Mouse (Mus musculus): ENCODE results near the gene Stxbp5. TPM values are rescaled to one million over a fixed set of nuclear protein-coding genes. Genes with fewer than 3 reads are reported as not detected.
A peak's percentile ranks its signal among the peaks of the same experiment; 100 is the strongest.

Gene Stxbp5
- polyA plus RNA-seq, 1 experiment from 2014 or later, result 7.9 TPM

- H3K36me3 ChIP-seq (replicated peaks), result peaks cover 14% of the 10 kb centered on the region
- no peak overlapping the region for H3K4me2 ChIP-seq
- H3K4me3 ChIP-seq (replicated peaks), result no peak overlapping the region
- H3K9ac ChIP-seq, result no peak overlapping the region
- no peaks in the 10 kb centered on the region for H3K27me3 ChIP-seq
- no peaks in the 10 kb centered on the region for H3K9me3 ChIP-seq
- H3K27ac ChIP-seq, result no peak overlapping the region
- H3K4me1 ChIP-seq, result no peaks in the 10 kb centered on the region
- ATAC-seq (ENCODE audit: low FRiP score), result no peak
These were observed 106.5 kb downstream of the Stxbp5 start for GRCm38 (mm10) chr10:9794429-9794828.

DNA sequence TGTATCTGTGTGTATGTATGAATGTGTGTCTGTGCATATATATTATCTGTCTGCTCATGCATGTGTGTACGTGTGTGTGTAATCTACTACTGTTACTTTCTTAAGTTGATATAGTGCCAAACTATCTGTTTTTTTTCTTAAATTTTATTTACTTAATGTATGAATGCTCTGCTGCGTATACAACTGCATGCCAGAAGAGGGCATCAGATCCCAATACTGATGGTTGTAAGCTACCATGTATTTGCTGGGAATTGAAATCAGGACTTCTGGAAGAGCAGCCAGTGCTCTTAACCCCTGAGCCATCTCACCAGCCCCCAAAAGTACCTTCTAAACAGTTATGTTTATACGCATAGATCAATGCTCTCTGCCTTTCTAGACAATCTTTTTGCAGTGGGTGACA, 109.9 kb downstream of the Stxbp5 start:
- H3K4me3 ChIP-seq (replicated peaks), result no peak overlapping the region
- 89% methylated on average over 3 of the region's 3 CpGs for WGBS
- ATAC-seq (ENCODE audit: low FRiP score), result no peak
- H3K27ac ChIP-seq, result no peak overlapping the region
- H3K4me2 ChIP-seq, result no peak overlapping the region
- 0 out of 2 replicates have a peak, but pooled peaks cover 8% of the 10 kb centered on the region for H3K36me3 ChIP-seq (replicated peaks)
- no peaks in the 10 kb centered on the region for H3K4me1 ChIP-seq
- no peaks in the 10 kb centered on the region for H3K27me3 ChIP-seq
- H3K9ac ChIP-seq, result no peak overlapping the region
- H3K9me3 ChIP-seq, result no peaks in the 10 kb centered on the region

GRCm38 (mm10) chr10:9786461-9786860, 114.4 kb downstream of the Stxbp5 start:
- H3K4me2 ChIP-seq, result no peak overlapping the region
- H3K27me3 ChIP-seq, result no peaks in the 10 kb centered on the region
- H3K9ac ChIP-seq, result no peak overlapping the region
- WGBS, result 91% methylated on average over 11 of the region's 11 CpGs
- no peak overlapping the region for H3K27ac ChIP-seq
- no peaks in the 10 kb centered on the region for H3K4me1 ChIP-seq
- ATAC-seq (ENCODE audit: low FRiP score), result no peak
- no peaks in the 10 kb centered on the region for H3K9me3 ChIP-seq
- H3K36me3 ChIP-seq (replicated peaks), result 0 out of 2 replicates have a peak, but pooled peaks cover 8% of the 10 kb centered on the region
- no peak overlapping the region for H3K4me3 ChIP-seq (replicated peaks)

DNA sequence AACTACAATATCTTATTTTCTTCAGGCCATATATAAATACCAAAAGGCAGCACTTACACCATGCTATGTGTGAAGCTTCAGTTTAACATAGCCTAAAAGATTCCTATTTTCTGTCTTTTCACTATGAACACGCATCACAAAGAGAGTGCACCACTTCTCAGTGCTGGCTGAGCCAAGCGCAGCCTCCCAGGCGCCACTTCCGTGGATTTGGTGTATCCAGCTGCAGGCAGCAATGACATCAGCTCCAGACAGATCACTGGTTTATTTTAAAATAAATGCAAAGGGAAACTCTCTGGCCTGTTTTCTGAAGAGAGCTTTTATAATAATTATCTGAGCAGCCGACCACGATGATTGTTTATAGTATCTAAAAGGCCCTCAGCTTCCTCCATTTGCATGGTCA, 115.2 kb downstream of the Stxbp5 start:
- Histone ChIP-seq H3K36me3 (replicated peaks) (0 out of 2 replicates have a peak, but pooled peaks cover 8% of the 10 kb centered on the region), H3K27me3 (no peaks in the 10 kb centered on the region), H3K27ac (no peak overlapping the region), H3K4me2 (no peak overlapping the region), H3K4me1 (no peaks in the 10 kb centered on the region), H3K9me3 (no peaks in the 10 kb centered on the region), H3K4me3 (replicated peaks) (no peak overlapping the region), H3K9ac (no peak overlapping the region)
- WGBS, result 79% methylated on average over 6 of the region's 6 CpGs
- no peak for ATAC-seq (ENCODE audit: low FRiP score)

- no peak overlapping the region for H3K4me3 ChIP-seq (replicated peaks)
- H3K4me1 ChIP-seq, result no peaks in the 10 kb centered on the region
- WGBS, result 68% methylated on average over 4 of the region's 4 CpGs
- no peaks in the 10 kb centered on the region for H3K36me3 ChIP-seq (replicated peaks)
- ATAC-seq (ENCODE audit: low FRiP score), result no peak
- no peaks in the 10 kb centered on the region for H3K27me3 ChIP-seq
- H3K9ac ChIP-seq, result no peak overlapping the region
- H3K9me3 ChIP-seq, result no peaks in the 10 kb centered on the region
- H3K27ac ChIP-seq, result no peak overlapping the region
- no peak overlapping the region for H3K4me2 ChIP-seq
These were observed 121.0 kb downstream of the Stxbp5 start for GRCm38 (mm10) chr10:9779864-9780263.

DNA sequence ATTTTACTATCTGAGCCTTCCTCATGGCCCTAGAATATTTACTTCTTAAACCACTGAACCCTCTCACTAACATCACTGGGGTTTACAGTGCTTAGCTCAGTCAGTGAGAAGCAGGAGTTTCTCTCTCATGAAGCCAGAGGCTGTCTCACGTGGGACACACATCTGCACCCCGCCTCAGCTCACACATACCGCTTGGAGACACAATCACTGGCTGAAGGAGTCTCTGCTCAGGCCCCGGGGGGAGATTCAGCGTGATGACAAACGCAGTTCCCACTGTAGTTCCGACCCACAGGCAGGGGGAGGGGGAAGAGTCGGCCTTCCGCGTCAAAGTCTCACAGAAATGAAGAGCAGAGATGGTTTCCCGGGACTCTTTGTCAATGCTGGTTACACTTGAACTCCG, 130.6 kb downstream of the Stxbp5 start:
- Histone ChIP-seq H3K27me3 (no peaks in the 10 kb centered on the region), H3K27ac (no peak overlapping the region), H3K36me3 (replicated peaks) (peaks cover 29% of the 10 kb centered on the region), H3K4me3 (replicated peaks) (no peak overlapping the region), H3K9me3 (no peaks in the 10 kb centered on the region), H3K4me2 (no peak overlapping the region), H3K9ac (no peak overlapping the region), H3K4me1 (no peaks in the 10 kb centered on the region)
- no peak for ATAC-seq (ENCODE audit: low FRiP score)
- 83% methylated on average over 12 of the region's 12 CpGs for WGBS

GRCm38 (mm10) chr10:9763831-9764230, 137.0 kb downstream of the Stxbp5 start:
- H3K4me1 ChIP-seq, result no peaks in the 10 kb centered on the region; the same call in 1 of the 2 replicates
- no peak overlapping the region for H3K27ac ChIP-seq
- H3K9me3 ChIP-seq, result no peaks in the 10 kb centered on the region
- H3K4me3 ChIP-seq (replicated peaks), result no peak overlapping the region
- WGBS, result 94% methylated on average over 5 of the region's 5 CpGs
- no peaks in the 10 kb centered on the region for H3K27me3 ChIP-seq
- H3K9ac ChIP-seq, result no peak overlapping the region
- ATAC-seq (ENCODE audit: low FRiP score), result no peak
- no peak overlapping the region for H3K4me2 ChIP-seq
- H3K36me3 ChIP-seq (replicated peaks), result peaks cover 24% of the 10 kb centered on the region

DNA sequence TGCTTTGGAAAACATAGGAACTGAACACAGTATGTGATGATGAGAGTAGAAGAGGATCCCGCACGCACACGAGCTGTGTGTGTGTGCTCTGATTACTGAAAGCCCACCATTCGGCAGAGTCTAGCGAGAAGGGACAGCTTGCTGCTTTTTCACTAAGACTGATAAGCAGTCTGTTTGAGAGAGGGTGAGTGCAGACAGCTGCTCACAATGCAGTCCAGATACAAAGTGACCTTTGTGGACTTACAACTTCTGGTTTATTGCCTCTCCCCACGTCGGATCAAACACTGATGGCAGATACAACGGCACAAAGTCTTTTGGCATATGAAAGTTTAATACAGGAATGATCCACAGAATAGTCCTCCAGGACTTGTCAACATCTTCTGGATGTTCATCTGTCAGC, 140.6 kb downstream of the Stxbp5 start:
- Histone ChIP-seq H3K9me3 (no peaks in the 10 kb centered on the region), H3K4me1 (no peaks in the 10 kb centered on the region; the same call in 1 of the 2 replicates), H3K27me3 (no peaks in the 10 kb centered on the region), H3K4me3 (replicated peaks) (no peak overlapping the region), H3K36me3 (replicated peaks) (peaks cover 6% of the 10 kb centered on the region; the same call in 1 of the 2 replicates), H3K4me2 (no peak overlapping the region), H3K9ac (no peak overlapping the region), H3K27ac (no peak overlapping the region)
- no peak for ATAC-seq (ENCODE audit: low FRiP score)
- 89% methylated on average over 8 of the region's 8 CpGs for WGBS

- 80% methylated on average over 6 of the region's 6 CpGs for WGBS
- ATAC-seq (ENCODE audit: low FRiP score), result no peak
- Histone ChIP-seq H3K4me2 (no peak overlapping the region), H3K27ac (no peak overlapping the region), H3K4me1 (no peaks in the 10 kb centered on the region; the same call in 1 of the 2 replicates), H3K9ac (no peak overlapping the region), H3K27me3 (no peaks in the 10 kb centered on the region), H3K36me3 (replicated peaks) (no peaks in the 10 kb centered on the region; the same call in 1 of the 2 replicates), H3K4me3 (replicated peaks) (no peak overlapping the region), H3K9me3 (no peaks in the 10 kb centered on the region)
These were observed 144.3 kb downstream of the Stxbp5 start for GRCm38 (mm10) chr10:9756546-9756945.

GRCm38 (mm10) chr10:9754893-9755541, 145.9 kb downstream of the Stxbp5 start:
- Histone ChIP-seq H3K27me3 (no peaks in the 10 kb centered on the region), H3K4me1 (no peaks in the 10 kb centered on the region; the same call in 1 of the 2 replicates), H3K9ac (no peak overlapping the region), H3K4me3 (replicated peaks) (no peak overlapping the region), H3K9me3 (no peaks in the 10 kb centered on the region), H3K27ac (no peak overlapping the region), H3K4me2 (no peak overlapping the region), H3K36me3 (replicated peaks) (no peaks in the 10 kb centered on the region)
- 49% methylated on average over 3 of the region's 3 CpGs for WGBS
- ATAC-seq (ENCODE audit: low FRiP score), result peak; percentile 33

DNA sequence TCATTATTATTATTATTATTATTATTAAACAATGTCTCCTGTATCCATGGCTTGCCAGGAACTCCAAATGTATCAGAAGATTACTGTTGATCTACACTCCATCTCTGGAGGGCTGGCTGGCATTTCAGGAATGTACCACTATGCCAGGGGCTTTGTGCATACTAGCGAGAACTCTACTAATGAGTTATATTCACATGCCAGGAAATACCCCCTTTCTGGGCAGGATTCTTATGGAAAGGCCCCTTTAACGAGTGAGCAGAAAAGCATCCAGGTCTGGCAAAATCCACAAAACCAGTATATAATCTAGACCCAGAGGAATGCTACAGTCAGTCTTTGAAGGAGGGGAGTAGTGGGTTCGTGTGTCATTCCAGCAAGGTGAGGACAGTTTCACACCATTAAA, 167.0 kb downstream of the Stxbp5 start:
- Histone ChIP-seq H3K27me3 (no peaks in the 10 kb centered on the region), H3K4me2 (no peak overlapping the region), H3K4me1 (no peaks in the 10 kb centered on the region), H3K27ac (no peak overlapping the region), H3K4me3 (replicated peaks) (no peak overlapping the region), H3K36me3 (replicated peaks) (no peaks in the 10 kb centered on the region), H3K9me3 (no peaks in the 10 kb centered on the region), H3K9ac (no peak overlapping the region)
- no peak for ATAC-seq (ENCODE audit: low FRiP score)
- WGBS, result 57% methylated on average over 3 of the region's 3 CpGs

DNA sequence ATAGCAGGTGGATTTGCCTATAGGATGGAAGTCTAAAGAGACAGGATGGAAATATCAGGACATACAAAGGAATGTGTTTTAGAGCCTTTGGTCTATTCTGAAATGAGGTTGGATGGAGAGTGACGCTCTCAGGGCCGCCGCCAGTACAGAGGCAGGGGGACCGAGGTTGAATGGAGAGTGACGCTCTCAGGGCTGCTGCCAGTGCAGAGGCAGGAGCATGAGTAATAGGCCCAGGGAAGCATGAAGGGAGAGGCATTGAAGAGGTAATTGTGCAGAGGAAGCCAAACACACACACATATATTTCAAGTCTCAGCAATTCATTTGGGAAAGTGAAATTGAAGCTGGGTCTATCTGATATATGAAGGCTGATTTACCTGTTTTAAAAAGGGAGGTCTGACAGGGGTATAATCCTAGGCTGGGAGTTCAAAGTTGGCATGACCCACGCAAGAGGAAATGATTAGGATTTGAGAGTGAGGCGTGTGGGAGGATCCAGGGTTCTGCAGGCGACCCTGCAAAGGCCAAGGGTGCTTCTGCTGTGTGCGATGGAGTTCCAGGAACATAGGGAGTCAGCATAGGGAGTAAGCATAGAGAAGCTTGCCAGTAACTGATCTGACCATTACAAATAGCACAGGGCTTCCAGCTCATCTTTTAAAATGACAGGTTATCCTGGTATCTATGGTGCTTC, 168.7 kb downstream of the Stxbp5 start:
- Histone ChIP-seq H3K9ac (no peak overlapping the region), H3K4me2 (no peak overlapping the region), H3K9me3 (no peaks in the 10 kb centered on the region), H3K4me3 (replicated peaks) (no peak overlapping the region), H3K4me1 (no peaks in the 10 kb centered on the region), H3K36me3 (replicated peaks) (no peaks in the 10 kb centered on the region), H3K27ac (no peak overlapping the region), H3K27me3 (no peaks in the 10 kb centered on the region)
- ATAC-seq (ENCODE audit: low FRiP score), result no peak
- 77% methylated on average over 9 of the region's 9 CpGs for WGBS
